Mouse (Mus musculus) liver, embryonic 16.5 days (tissue): ENCODE measurements around the gene Prr5l. TPM values are rescaled to one million over a fixed set of nuclear protein-coding genes. Genes with fewer than 3 reads are reported as not detected.

ENCODE experiments used
- ATAC-seq: fragments of 200-750 bp; cut with Nextera tagmentation; 2 replicates; pipeline ENCODE4 v1.8.0; 2017; ENCODE audit warnings: low read depth, mild to moderate bottlenecking, moderate number of reproducible peaks, moderate library complexity
- H3K27ac ChIP-seq: fragments of 300-500 bp; sonication (generic); 2 replicates; pipeline ENCODE4 v1.5.1; 2014; ENCODE audit warnings: mild to moderate bottlenecking, low read length
- H3K27me3 ChIP-seq: fragments of 300-500 bp; sonication (generic); 2 replicates; pipeline ENCODE4 v1.6.1; 2014; ENCODE audit warnings: low read depth, low read length, mixed read lengths; ENCODE audit not compliant: control insufficient read depth, insufficient read depth
- H3K36me3 ChIP-seq: fragments of 300-500 bp; sonication (generic); 2 replicates; pipeline ENCODE4 v1.6.1; 2014; ENCODE audit warnings: mild to moderate bottlenecking; ENCODE audit not compliant: control insufficient read depth, insufficient read depth
- H3K4me1 ChIP-seq: fragments of 300-500 bp; sonication (generic); 2 replicates; pipeline ENCODE4 v1.6.1; 2014; ENCODE audit warnings: low read depth, low read length, mixed read lengths; ENCODE audit not compliant: control insufficient read depth
- H3K4me2 ChIP-seq: fragments of 300-500 bp; sonication (generic); 2 replicates; pipeline ENCODE4 v1.6.1; 2014; ENCODE audit warnings: low read depth, low read length, mixed read lengths
- H3K4me3 ChIP-seq: fragments of 300-500 bp; sonication (generic); 2 replicates; pipeline ENCODE4 v1.5.1; 2014; ENCODE audit warnings: low read depth, mild to moderate bottlenecking, low read length
- H3K9ac ChIP-seq: fragments of 300-500 bp; sonication (generic); 2 replicates; pipeline ENCODE4 v1.6.1; 2014; ENCODE audit warnings: low read depth, low read length
- H3K9me3 ChIP-seq: fragments of 300-500 bp; sonication (generic); replicated peaks from 2 replicates; pipeline ENCODE4 v1.6.1; 2016; ENCODE audit warnings: low read length; ENCODE audit not compliant: control insufficient read depth
- WGBS: fragments of 180-500 bp; shearing (Covaris S2); extraction: QIAGEN DNeasy Blood & Tissue Kit; methylation state at CpG from one replicate; pipeline ENCODE4 v1.1.7; 2014; ENCODE audit not compliant: insufficient replicate concordance; 5-methylcytosine and 5-hydroxymethylcytosine counted together
- polyA plus RNA-seq: library from polyadenylated mRNA; unstranded; fragments of >200 nt; fragmentation: Nextera tagmentation; extraction: Ambion mirVana; gene quantifications from 2 replicates; pipeline ENCODE4 v1.2.1, GENCODE M21; 2015

Gene Prr5l
- polyA plus RNA-seq, 1 experiment from 2014 or later, result 5.4 TPM

- no peak for ATAC-seq
- H3K27me3 ChIP-seq, result no peaks in the 10 kb centered on the region
- no peak overlapping the region for H3K4me2 ChIP-seq
- H3K4me1 ChIP-seq, result no peaks in the 10 kb centered on the region; the same call in 1 of the 2 replicates
- no peaks in the 10 kb centered on the region for H3K9me3 ChIP-seq
- H3K27ac ChIP-seq, result peak overlapping the region; percentile 52; the same call in 1 of the 2 replicates
- WGBS, result 48% methylated on average over 5 of the region's 5 CpGs
- H3K9ac ChIP-seq, result no peak overlapping the region
- no peak overlapping the region for H3K4me3 ChIP-seq
- H3K36me3 ChIP-seq, result no peaks in the 10 kb centered on the region
These were observed 54.7 kb downstream of the Prr5l start for GRCm38 (mm10) chr2:101828057-101828643.

- 14% methylated on average over 5 of the region's 5 CpGs for WGBS
- Histone ChIP-seq H3K36me3 (no peaks in the 10 kb centered on the region), H3K4me3 (no peak overlapping the region), H3K4me1 (no peaks in the 10 kb centered on the region; the same call in 1 of the 2 replicates), H3K9ac (no peak overlapping the region), H3K4me2 (peak overlapping the region; percentile 4; the same call in 1 of the 2 replicates), H3K27me3 (no peaks in the 10 kb centered on the region), H3K9me3 (no peaks in the 10 kb centered on the region), H3K27ac (peak overlapping the region; percentile 61; the same call in 1 of the 2 replicates)
- peak; percentile 88 for ATAC-seq
These were observed 55.2 kb downstream of the Prr5l start for GRCm38 (mm10) chr2:101827626-101828025.

- H3K27ac ChIP-seq, result peak overlapping the region; percentile 61; the same call in 1 of the 2 replicates
- 60% methylated on average over 3 of the region's 3 CpGs for WGBS
- no peaks in the 10 kb centered on the region for H3K27me3 ChIP-seq
- H3K4me2 ChIP-seq, result peak overlapping the region; percentile 4; the same call in 1 of the 2 replicates
- H3K9ac ChIP-seq, result no peak overlapping the region
- H3K36me3 ChIP-seq, result no peaks in the 10 kb centered on the region
- H3K9me3 ChIP-seq, result no peaks in the 10 kb centered on the region
- no peak overlapping the region for H3K4me3 ChIP-seq
- no peak for ATAC-seq
- H3K4me1 ChIP-seq, result no peaks in the 10 kb centered on the region; the same call in 1 of the 2 replicates
These were observed 55.8 kb downstream of the Prr5l start for GRCm38 (mm10) chr2:101826950-101827600.

- Histone ChIP-seq H3K36me3 (no peaks in the 10 kb centered on the region), H3K9ac (no peak overlapping the region), H3K4me1 (no peaks in the 10 kb centered on the region; the same call in 1 of the 2 replicates), H3K27me3 (no peaks in the 10 kb centered on the region), H3K4me3 (no peak overlapping the region), H3K27ac (no peak overlapping the region), H3K9me3 (no peaks in the 10 kb centered on the region), H3K4me2 (no peak overlapping the region)
- ATAC-seq, result no peak
- 51% methylated on average over 2 of the region's 2 CpGs for WGBS
These were observed 56.6 kb downstream of the Prr5l start for GRCm38 (mm10) chr2:101826186-101826707.

- Histone ChIP-seq H3K27me3 (no peaks in the 10 kb centered on the region), H3K27ac (no peak overlapping the region), H3K36me3 (no peaks in the 10 kb centered on the region), H3K4me1 (no peaks in the 10 kb centered on the region; the same call in 1 of the 2 replicates), H3K9me3 (no peaks in the 10 kb centered on the region), H3K9ac (no peak overlapping the region), H3K4me3 (no peak overlapping the region), H3K4me2 (no peak overlapping the region)
- WGBS, result 66% methylated on average over 9 of the region's 9 CpGs
- ATAC-seq, result no peak
These were observed 57.4 kb downstream of the Prr5l start for GRCm38 (mm10) chr2:101825226-101826120.

- ATAC-seq, result no peak
- H3K4me2 ChIP-seq, result no peak overlapping the region
- no peaks in the 10 kb centered on the region for H3K27me3 ChIP-seq
- H3K9ac ChIP-seq, result no peak overlapping the region
- H3K36me3 ChIP-seq, result no peaks in the 10 kb centered on the region
- WGBS, result 42% methylated on average over 4 of the region's 4 CpGs
- no peak overlapping the region for H3K27ac ChIP-seq
- H3K4me1 ChIP-seq, result no peaks in the 10 kb centered on the region; the same call in 1 of the 2 replicates
- H3K9me3 ChIP-seq, result no peaks in the 10 kb centered on the region
- H3K4me3 ChIP-seq, result no peak overlapping the region
These were observed 59.0 kb downstream of the Prr5l start for GRCm38 (mm10) chr2:101823821-101824220.

GRCm38 (mm10) chr2:101822785-101823184 is 60.0 kb downstream of the Prr5l start:
- ATAC-seq, result no peak
- Histone ChIP-seq H3K9me3 (no peaks in the 10 kb centered on the region), H3K4me1 (no peaks in the 10 kb centered on the region; the same call in none of the 2 replicates), H3K4me3 (no peak overlapping the region), H3K4me2 (no peak overlapping the region), H3K27ac (no peak overlapping the region), H3K36me3 (no peaks in the 10 kb centered on the region), H3K27me3 (no peaks in the 10 kb centered on the region), H3K9ac (no peak overlapping the region)
- WGBS, result 32% methylated on average over 13 of the region's 13 CpGs

GRCm38 (mm10) chr2:101820816-101821215 is 62.0 kb downstream of the Prr5l start:
- H3K27ac ChIP-seq, result no peak overlapping the region
- H3K4me2 ChIP-seq, result no peak overlapping the region
- H3K9me3 ChIP-seq, result no peaks in the 10 kb centered on the region
- no peaks in the 10 kb centered on the region; the same call in 1 of the 2 replicates for H3K4me1 ChIP-seq
- H3K9ac ChIP-seq, result no peak overlapping the region
- no peaks in the 10 kb centered on the region for H3K27me3 ChIP-seq
- no peak overlapping the region for H3K4me3 ChIP-seq
- no peaks in the 10 kb centered on the region for H3K36me3 ChIP-seq
- 56% methylated on average over 1 of the region's 1 CpGs for WGBS
- ATAC-seq, result no peak
